Mouse (Mus musculus): ENCODE data around the gene Sod3. TPM values are rescaled to one million over a fixed set of nuclear protein-coding genes. Genes with fewer than 3 reads are reported as not detected.

Sod3 gene
- polyA plus RNA-seq, 1 experiment from 2014 or later = 0.65 TPM

- H3K27me3 ChIP-seq (replicated peaks; ENCODE audit: control insufficient read depth, insufficient read depth, low read length) = no peaks in the 10 kb centered on the region
- H3K36me3 ChIP-seq (ENCODE audit: control insufficient read depth, insufficient read depth, low read length) = no peaks in the 10 kb centered on the region
- H3K27ac ChIP-seq (ENCODE audit: low read depth) = no peak overlapping the region
- no peak for ATAC-seq (replicated peaks; ENCODE audit: low FRiP score, low TSS enrichment, low read depth)
- no peak overlapping the region for H3K4me2 ChIP-seq (ENCODE audit: low read length)
- WGBS = 85% methylated on average over 5 of the region's 5 CpGs
- no peak overlapping the region for H3K9ac ChIP-seq (ENCODE audit: low read length)
- no peak for DNase-seq (ENCODE audit: low spot score)
- H3K4me1 ChIP-seq (replicated peaks; ENCODE audit: control insufficient read depth, insufficient read depth, low read length) = no peaks in the 10 kb centered on the region
- no peaks in the 10 kb centered on the region for H3K9me3 ChIP-seq (ENCODE audit: control insufficient read depth, low read length)
- no peak overlapping the region for H3K4me3 ChIP-seq (ENCODE audit: low read depth, low read length)
These were observed 2.3 kb downstream of the Sod3 start for GRCm38 (mm10) chr5:52365930-52366329.

GRCm38 (mm10) chr5:52366661-52367060, 3.1 kb downstream of the Sod3 start:
- ATAC-seq (replicated peaks; ENCODE audit: low FRiP score, low TSS enrichment, low read depth) (no peak), DNase-seq (ENCODE audit: low spot score) (no peak)
- H3K9ac ChIP-seq (ENCODE audit: low read length) = no peak overlapping the region
- 76% methylated on average over 2 of the region's 2 CpGs for WGBS
- no peak overlapping the region for H3K4me2 ChIP-seq (ENCODE audit: low read length)
- no peak overlapping the region for H3K27ac ChIP-seq (ENCODE audit: low read depth)
- H3K27me3 ChIP-seq (replicated peaks; ENCODE audit: control insufficient read depth, insufficient read depth, low read length) = no peaks in the 10 kb centered on the region
- H3K4me3 ChIP-seq (ENCODE audit: low read depth, low read length) = no peak overlapping the region
- no peaks in the 10 kb centered on the region for H3K4me1 ChIP-seq (replicated peaks; ENCODE audit: control insufficient read depth, insufficient read depth, low read length)
- no peaks in the 10 kb centered on the region for H3K36me3 ChIP-seq (ENCODE audit: control insufficient read depth, insufficient read depth, low read length)
- H3K9me3 ChIP-seq (ENCODE audit: control insufficient read depth, low read length) = no peaks in the 10 kb centered on the region

GRCm38 (mm10) chr5:52367866-52368840, 4.6 kb downstream of the Sod3 start:
- ATAC-seq (replicated peaks; ENCODE audit: low FRiP score, low TSS enrichment, low read depth) = no peak
- no peak for DNase-seq (ENCODE audit: low spot score)
- H3K27me3 ChIP-seq (replicated peaks; ENCODE audit: control insufficient read depth, insufficient read depth, low read length) = no peaks in the 10 kb centered on the region
- H3K9me3 ChIP-seq (ENCODE audit: control insufficient read depth, low read length) = no peaks in the 10 kb centered on the region
- H3K36me3 ChIP-seq (ENCODE audit: control insufficient read depth, insufficient read depth, low read length) = no peaks in the 10 kb centered on the region
- no peak overlapping the region for H3K9ac ChIP-seq (ENCODE audit: low read length)
- peak overlapping the region; percentile 36 for H3K4me2 ChIP-seq (ENCODE audit: low read length)
- no peak overlapping the region for H3K27ac ChIP-seq (ENCODE audit: low read depth)
- H3K4me1 ChIP-seq (replicated peaks; ENCODE audit: control insufficient read depth, insufficient read depth, low read length) = no peaks in the 10 kb centered on the region
- H3K4me3 ChIP-seq (ENCODE audit: low read depth, low read length) = no peak overlapping the region
- WGBS = 57% methylated on average over 63 of the region's 63 CpGs

- ATAC-seq (replicated peaks; ENCODE audit: low FRiP score, low TSS enrichment, low read depth) = no peak
- no peak overlapping the region for H3K4me3 ChIP-seq (ENCODE audit: low read depth, low read length)
These were observed 7.3 kb downstream of the Sod3 start for GRCm38 (mm10) chr5:52370901-52371300.

GRCm38 (mm10) chr5:52375847-52376246, 12.3 kb downstream of the Sod3 start:
- Histone ChIP-seq H3K9ac (ENCODE audit: low read length) (no peak overlapping the region), H3K4me2 (ENCODE audit: low read length) (no peak overlapping the region), H3K36me3 (ENCODE audit: control insufficient read depth, insufficient read depth, low read length) (no peaks in the 10 kb centered on the region), H3K9me3 (ENCODE audit: control insufficient read depth, low read length) (no peaks in the 10 kb centered on the region), H3K4me1 (replicated peaks; ENCODE audit: control insufficient read depth, insufficient read depth, low read length) (no peaks in the 10 kb centered on the region), H3K27ac (ENCODE audit: low read depth) (no peak overlapping the region), H3K4me3 (ENCODE audit: low read depth, low read length) (no peak overlapping the region), H3K27me3 (replicated peaks; ENCODE audit: control insufficient read depth, insufficient read depth, low read length) (no peaks in the 10 kb centered on the region)
- WGBS = 78% methylated on average over 9 of the region's 9 CpGs
- no peak for ATAC-seq (replicated peaks; ENCODE audit: low FRiP score, low TSS enrichment, low read depth)
- DNase-seq (ENCODE audit: low spot score) = no peak

More at GRCm38 (mm10) chr5:52370901-52371300, 7.3 kb downstream of the Sod3 start:
- DNase-seq (ENCODE audit: low spot score) = no peak
- H3K9me3 ChIP-seq (ENCODE audit: control insufficient read depth, low read length) = no peaks in the 10 kb centered on the region
- H3K9ac ChIP-seq (ENCODE audit: low read length) = no peak overlapping the region
- H3K36me3 ChIP-seq (ENCODE audit: control insufficient read depth, insufficient read depth, low read length) = no peaks in the 10 kb centered on the region
- no peaks in the 10 kb centered on the region for H3K27me3 ChIP-seq (replicated peaks; ENCODE audit: control insufficient read depth, insufficient read depth, low read length)
- H3K27ac ChIP-seq (ENCODE audit: low read depth) = no peak overlapping the region
- H3K4me1 ChIP-seq (replicated peaks; ENCODE audit: control insufficient read depth, insufficient read depth, low read length) = no peaks in the 10 kb centered on the region
- WGBS = 92% methylated on average over 6 of the region's 6 CpGs
- H3K4me2 ChIP-seq (ENCODE audit: low read length) = no peak overlapping the region

- no peak overlapping the region for H3K9ac ChIP-seq (ENCODE audit: low read length)
- ATAC-seq (replicated peaks; ENCODE audit: low FRiP score, low TSS enrichment, low read depth) = no peak
- no peak overlapping the region for H3K27ac ChIP-seq (ENCODE audit: low read depth)
- no peaks in the 10 kb centered on the region for H3K36me3 ChIP-seq (ENCODE audit: control insufficient read depth, insufficient read depth, low read length)
- H3K4me3 ChIP-seq (ENCODE audit: low read depth, low read length) = no peak overlapping the region
- no peaks in the 10 kb centered on the region for H3K9me3 ChIP-seq (ENCODE audit: control insufficient read depth, low read length)
- no peaks in the 10 kb centered on the region for H3K27me3 ChIP-seq (replicated peaks; ENCODE audit: control insufficient read depth, insufficient read depth, low read length)
- no peak overlapping the region for H3K4me2 ChIP-seq (ENCODE audit: low read length)
- no peaks in the 10 kb centered on the region for H3K4me1 ChIP-seq (replicated peaks; ENCODE audit: control insufficient read depth, insufficient read depth, low read length)
- 82% methylated on average over 8 of the region's 8 CpGs for WGBS
- DNase-seq (ENCODE audit: low spot score) = no peak
These were observed 19.2 kb downstream of the Sod3 start for GRCm38 (mm10) chr5:52382837-52383236.

GRCm38 (mm10) chr5:52383748-52384147, 20.2 kb downstream of the Sod3 start:
- no peak for ATAC-seq (replicated peaks; ENCODE audit: low FRiP score, low TSS enrichment, low read depth)
- Histone ChIP-seq H3K9ac (ENCODE audit: low read length) (no peak overlapping the region), H3K9me3 (ENCODE audit: control insufficient read depth, low read length) (no peaks in the 10 kb centered on the region), H3K27me3 (replicated peaks; ENCODE audit: control insufficient read depth, insufficient read depth, low read length) (no peaks in the 10 kb centered on the region), H3K4me1 (replicated peaks; ENCODE audit: control insufficient read depth, insufficient read depth, low read length) (no peaks in the 10 kb centered on the region), H3K4me3 (ENCODE audit: low read depth, low read length) (no peak overlapping the region), H3K36me3 (ENCODE audit: control insufficient read depth, insufficient read depth, low read length) (no peaks in the 10 kb centered on the region), H3K27ac (ENCODE audit: low read depth) (no peak overlapping the region), H3K4me2 (ENCODE audit: low read length) (no peak overlapping the region)
- no peak for DNase-seq (ENCODE audit: low spot score)
- 83% methylated on average over 5 of the region's 5 CpGs for WGBS

GRCm38 (mm10) chr5:52386016-52386415, 22.4 kb downstream of the Sod3 start:
- H3K9me3 ChIP-seq (ENCODE audit: control insufficient read depth, low read length) = no peaks in the 10 kb centered on the region
- 63% methylated on average over 2 of the region's 2 CpGs for WGBS
- H3K27me3 ChIP-seq (replicated peaks; ENCODE audit: control insufficient read depth, insufficient read depth, low read length) = no peaks in the 10 kb centered on the region
- no peaks in the 10 kb centered on the region for H3K36me3 ChIP-seq (ENCODE audit: control insufficient read depth, insufficient read depth, low read length)
- H3K4me3 ChIP-seq (ENCODE audit: low read depth, low read length) = no peak overlapping the region
- no peak overlapping the region for H3K4me2 ChIP-seq (ENCODE audit: low read length)
- DNase-seq (ENCODE audit: low spot score) (no peak), ATAC-seq (replicated peaks; ENCODE audit: low FRiP score, low TSS enrichment, low read depth) (no peak)
- H3K9ac ChIP-seq (ENCODE audit: low read length) = no peak overlapping the region
- no peaks in the 10 kb centered on the region for H3K4me1 ChIP-seq (replicated peaks; ENCODE audit: control insufficient read depth, insufficient read depth, low read length)
- H3K27ac ChIP-seq (ENCODE audit: low read depth) = no peak overlapping the region

All from intestine, embryonic 14.5 days (tissue).